Mouse (Mus musculus) hindbrain, postnatal 0 days (tissue): ENCODE measurements around the gene Ubxn11. TPM values are rescaled to one million over a fixed set of nuclear protein-coding genes. Genes with fewer than 3 reads are reported as not detected.
"Not testable (repeated sequence)": the region's sequence is repeated elsewhere in the genome, so short reads cannot be mapped to it uniquely, and the experiment has no call there.

Experiments used
- ATAC-seq: fragments of 200-750 bp; cut with Nextera tagmentation; 2 replicates; pipeline ENCODE4 v1.8.0; 2017; ENCODE audit warnings: mild to moderate bottlenecking, moderate TSS enrichment, moderate library complexity
- DNase-seq: peaks from one replicate; pipeline ENCODE4 v3.0.0-alpha.2; 2015; ENCODE audit warnings: low spot score
- H3K27ac ChIP-seq: fragments of 300-500 bp; sonication (generic); 2 replicates; pipeline ENCODE4 v1.5.1; 2014; ENCODE audit warnings: mild to moderate bottlenecking
- H3K27me3 ChIP-seq: fragments of 300-500 bp; sonication (generic); 2 replicates; pipeline ENCODE4 v1.6.1; 2014; ENCODE audit warnings: low read length, mixed read lengths; ENCODE audit not compliant: insufficient read depth
- H3K36me3 ChIP-seq: fragments of 300-500 bp; sonication (generic); 2 replicates; pipeline ENCODE4 v1.6.1; 2014; ENCODE audit warnings: low read length, mixed read lengths; ENCODE audit not compliant: insufficient read depth
- H3K4me1 ChIP-seq: fragments of 300-500 bp; sonication (generic); 2 replicates; pipeline ENCODE4 v1.6.1; 2014; ENCODE audit warnings: antibody characterized with exemption, low read length, mixed read lengths; ENCODE audit not compliant: insufficient read depth
- H3K4me2 ChIP-seq: fragments of 300-500 bp; sonication (generic); 2 replicates; pipeline ENCODE4 v1.6.1; 2014; ENCODE audit warnings: low read depth, mild to moderate bottlenecking, low read length, moderate library complexity, mixed read lengths
- H3K4me3 ChIP-seq: fragments of 300-500 bp; sonication (generic); 2 replicates; pipeline ENCODE4 v1.5.1; 2014; ENCODE audit warnings: low read length
- H3K9ac ChIP-seq: fragments of 300-500 bp; sonication (generic); replicated peaks from 2 replicates; pipeline ENCODE4 v1.6.1; 2014; ENCODE audit warnings: mild to moderate bottlenecking, low read length, moderate library complexity, mixed read lengths
- H3K9me3 ChIP-seq: fragments of 300-500 bp; sonication (generic); 2 replicates; pipeline ENCODE4 v1.6.1; 2016; ENCODE audit warnings: low read length, mixed read lengths
- CTCF ChIP-seq: IDR thresholded peaks from 2 replicates; pipeline ENCODE4 v1.5.1; 2016; ENCODE audit warnings: antibody characterized with exemption, control low read depth, low read depth
- WGBS: fragments of 180-500 bp; shearing (Covaris S2); extraction: QIAGEN DNeasy Blood & Tissue Kit; methylation state at CpG from one replicate; pipeline ENCODE4 v1.1.7; 2014; 5-methylcytosine and 5-hydroxymethylcytosine counted together
- polyA plus RNA-seq: library from polyadenylated mRNA; unstranded; fragments of >200 nt; fragmentation: Nextera tagmentation; extraction: Ambion mirVana; gene quantifications from 2 replicates; pipeline ENCODE4 v1.2.1, GENCODE M21; 2015
- total RNA-seq: library from RNA; depleted of rRNA; stranded (reverse); fragments of >200 nt; gene quantifications from 2 replicates; pipeline ENCODE4 v1.2.3, GENCODE M21; 2014

Gene Ubxn11
- total and polyA plus RNA-seq, 2 experiments from 2014 or later = 8.9 to 14.0 TPM

- no peak for TF ChIP-seq CTCF
- ATAC-seq (no peak), DNase-seq (no peak)
- no peak overlapping the region for H3K4me2 ChIP-seq
- H3K9me3 ChIP-seq = no peaks in the 10 kb centered on the region
- no peak overlapping the region for H3K27ac ChIP-seq
- H3K4me1 ChIP-seq = no peaks in the 10 kb centered on the region
- no peak overlapping the region for H3K4me3 ChIP-seq
- no peak overlapping the region for H3K9ac ChIP-seq
- 90% methylated on average over 6 of the region's 6 CpGs for WGBS
- H3K36me3 ChIP-seq = peaks cover 7% of the 10 kb centered on the region; the same call in 1 of the 2 replicates
- H3K27me3 ChIP-seq = no peaks in the 10 kb centered on the region
Observed at GRCm38 (mm10) chr4:134155531-134155930, 53.2 kb downstream of the Ubxn11 start.

- no peaks in the 10 kb centered on the region for H3K9me3 ChIP-seq
- 94% methylated on average over 10 of the region's 10 CpGs for WGBS
- H3K9ac ChIP-seq = no peak overlapping the region
- no peak overlapping the region for H3K4me3 ChIP-seq
- H3K27me3 ChIP-seq = no peaks in the 10 kb centered on the region
- no peaks in the 10 kb centered on the region for H3K4me1 ChIP-seq
- no peak for DNase-seq
- H3K27ac ChIP-seq = no peak overlapping the region
- H3K36me3 ChIP-seq = peaks cover 7% of the 10 kb centered on the region; the same call in 1 of the 2 replicates
- no peak for ATAC-seq
- TF ChIP-seq CTCF = no peak
- no peak overlapping the region for H3K4me2 ChIP-seq
Observed at GRCm38 (mm10) chr4:134155961-134156465, 53.6 kb downstream of the Ubxn11 start.

DNA sequence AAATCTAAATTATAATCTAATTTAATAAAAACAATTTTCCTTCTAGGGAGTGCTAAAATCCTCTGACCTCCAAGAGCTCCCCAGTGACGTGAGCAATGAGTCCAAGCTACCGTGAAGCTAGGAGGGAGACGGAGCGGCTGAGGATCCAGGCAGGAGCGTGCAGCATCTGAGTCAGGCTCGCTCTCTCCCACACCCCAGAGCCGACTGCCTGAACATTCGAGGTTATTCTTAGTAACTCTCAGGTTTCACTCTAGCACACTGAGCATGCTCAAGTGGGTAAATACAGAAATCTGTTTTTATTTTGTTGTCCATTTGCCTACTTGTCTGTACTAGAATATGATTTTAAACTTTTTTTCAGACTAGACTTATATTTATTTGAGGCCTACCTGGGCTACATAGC, 54.4 kb downstream of the Ubxn11 start:
- no peak overlapping the region for H3K9ac ChIP-seq
- H3K36me3 ChIP-seq = peaks cover 5% of the 10 kb centered on the region; the same call in 1 of the 2 replicates
- no peaks in the 10 kb centered on the region for H3K27me3 ChIP-seq
- H3K4me1 ChIP-seq = no peaks in the 10 kb centered on the region
- no peak overlapping the region for H3K4me2 ChIP-seq
- H3K27ac ChIP-seq = no peak overlapping the region
- H3K4me3 ChIP-seq = no peak overlapping the region
- H3K9me3 ChIP-seq = no peaks in the 10 kb centered on the region
- WGBS = 79% methylated on average over 8 of the region's 8 CpGs
- DNase-seq (no peak), ATAC-seq (no peak)
- no peak for TF ChIP-seq CTCF

DNA sequence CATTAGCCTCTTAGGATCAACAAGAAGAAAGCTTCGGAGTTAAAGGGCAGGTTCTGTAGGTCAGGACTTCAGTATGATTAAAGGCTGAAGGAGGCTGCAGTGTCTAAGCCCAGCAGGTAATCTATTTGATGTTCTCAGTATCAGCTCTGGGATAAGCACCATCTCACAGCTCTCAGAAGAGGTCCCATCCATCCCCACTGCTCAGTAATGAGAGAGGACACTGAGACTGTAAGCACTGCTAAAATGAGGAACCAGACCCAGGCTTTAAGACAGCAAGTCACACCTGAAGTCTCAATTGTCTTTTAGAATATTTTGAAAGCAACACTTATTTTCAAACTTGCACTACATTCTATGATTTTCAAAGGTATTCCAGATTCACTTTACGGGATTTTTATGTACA, 55.2 kb downstream of the Ubxn11 start:
- DNase-seq (no peak), ATAC-seq (no peak)
- H3K4me3 ChIP-seq = no peak overlapping the region
- H3K4me1 ChIP-seq = no peaks in the 10 kb centered on the region
- H3K9me3 ChIP-seq = no peaks in the 10 kb centered on the region
- H3K4me2 ChIP-seq = no peak overlapping the region
- no peak overlapping the region for H3K9ac ChIP-seq
- H3K27ac ChIP-seq = no peak overlapping the region
- no peaks in the 10 kb centered on the region for H3K27me3 ChIP-seq
- TF ChIP-seq CTCF = no peak
- WGBS = 94% methylated on average over 2 of the region's 2 CpGs
- H3K36me3 ChIP-seq = no peaks in the 10 kb centered on the region

DNA sequence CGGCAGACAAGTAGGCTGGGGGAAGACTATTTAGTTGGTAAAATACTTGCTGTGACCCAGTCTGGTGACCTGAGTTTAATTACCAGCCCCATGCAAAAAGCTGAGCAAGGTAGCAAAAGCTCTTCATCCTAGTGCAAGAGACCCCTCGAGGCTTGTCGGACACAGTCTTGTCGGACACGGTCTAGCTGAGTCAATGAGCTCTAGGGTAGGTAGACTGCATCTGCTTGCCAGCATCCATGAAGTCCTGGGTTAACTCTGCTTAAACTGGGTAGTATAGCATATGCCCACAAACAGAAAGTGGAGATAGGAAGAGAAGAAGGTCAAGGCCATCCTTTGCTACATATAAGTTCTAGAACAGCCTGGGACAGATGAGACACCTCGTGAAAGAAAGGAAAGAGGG, 56.4 kb downstream of the Ubxn11 start:
- no peaks in the 10 kb centered on the region for H3K27me3 ChIP-seq
- ATAC-seq (no peak), DNase-seq (no peak)
- H3K9ac ChIP-seq = no peak overlapping the region
- TF ChIP-seq CTCF = no peak
- no peak overlapping the region for H3K4me2 ChIP-seq
- no peaks in the 10 kb centered on the region for H3K4me1 ChIP-seq
- H3K27ac ChIP-seq = no peak overlapping the region
- H3K36me3 ChIP-seq = no peaks in the 10 kb centered on the region
- H3K4me3 ChIP-seq = no peak overlapping the region
- H3K9me3 ChIP-seq = no peaks in the 10 kb centered on the region
- WGBS = 78% methylated on average over 6 of the region's 6 CpGs

DNA sequence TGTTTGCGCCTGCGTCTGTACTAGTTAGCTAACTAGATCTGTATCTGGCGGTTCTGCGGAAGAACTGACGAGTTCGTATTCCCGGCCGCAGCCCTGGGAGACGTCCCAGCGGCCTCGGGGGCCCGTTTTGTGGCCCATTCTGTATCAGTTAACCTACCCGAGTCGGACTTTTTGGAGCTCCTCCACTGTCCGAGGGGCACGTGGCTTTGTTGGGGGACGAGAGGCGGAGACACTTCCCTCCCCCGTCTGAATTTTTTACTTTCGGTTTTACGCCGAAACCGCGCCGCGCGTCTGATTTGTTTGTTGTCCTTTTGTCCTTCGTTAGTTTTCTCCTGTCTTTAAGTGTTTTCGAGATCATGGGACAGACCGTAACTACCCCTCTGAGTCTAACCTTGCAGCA, 57.7 kb downstream of the Ubxn11 start:
- ATAC-seq, H3K36me3 ChIP-seq, H3K27ac ChIP-seq, H3K27me3 ChIP-seq, H3K4me1 ChIP-seq, H3K9me3 ChIP-seq: not testable (repeated sequence)
- Histone ChIP-seq H3K4me2 (peak overlapping the region; percentile 51), H3K9ac (0 out of 2 replicates have a peak overlapping the region, but pooled peaks have one; percentile 9), H3K4me3 (peak overlapping the region; percentile 39)
- peak; percentile 44 for DNase-seq
- 12% methylated on average over 27 of the region's 30 CpGs for WGBS

DNA sequence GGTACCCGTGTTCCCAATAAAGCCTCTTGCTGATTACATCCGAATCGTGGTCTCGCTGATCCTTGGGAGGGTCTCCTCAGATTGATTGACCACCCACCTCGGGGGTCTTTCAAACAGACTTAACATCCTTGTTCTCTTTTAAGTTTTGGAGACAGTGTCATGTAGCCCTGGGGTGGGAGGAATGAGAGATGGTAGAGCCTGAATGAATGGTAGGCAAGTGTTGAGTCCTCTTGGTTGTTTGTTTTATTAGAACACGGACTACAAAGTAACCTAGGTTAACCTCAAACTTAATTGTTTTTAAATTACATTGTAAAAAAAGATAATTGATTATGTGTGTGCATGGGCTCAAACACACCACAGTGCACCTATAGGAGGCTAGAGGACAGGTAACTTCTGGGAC, 62.2 kb downstream of the Ubxn11 start:
- Histone ChIP-seq H3K4me1 (no peaks in the 10 kb centered on the region), H3K36me3 (no peaks in the 10 kb centered on the region; the same call in 1 of the 2 replicates), H3K4me3 (no peak overlapping the region), H3K27ac (no peak overlapping the region), H3K9me3 (no peaks in the 10 kb centered on the region), H3K27me3 (no peaks in the 10 kb centered on the region), H3K4me2 (no peak overlapping the region), H3K9ac (no peak overlapping the region)
- DNase-seq (no peak), ATAC-seq (no peak)
- 95% methylated on average over 5 of the region's 6 CpGs for WGBS
- no peak for TF ChIP-seq CTCF
